Mouse (Mus musculus) kidney, adult 2 months (tissue): ENCODE measurements around the gene Sall1.

ENCODE experiments used
- CTCF ChIP-seq: fragments of 200-500 bp; conservative IDR thresholded peaks from 2 replicates; pipeline ENCODE4 v1.5.1; 2011; ENCODE audit warnings: low read depth, mild to moderate bottlenecking, control low read depth, low read length, moderate library complexity, mixed read lengths; ENCODE audit not compliant: insufficient read depth, insufficient read length
- POLR2A ChIP-seq: fragments of 200-500 bp; IDR thresholded peaks from one replicate; pipeline ENCODE4 v1.6.1; 2011; ENCODE audit warnings: low read depth, low read length, control low read depth

- TF ChIP-seq POLR2A (no peak), CTCF (no peak)
Observed at GRCm38 (mm10) chr8:89005797-89006196, 38.2 kb downstream of the Sall1 start.
